Mouse (Mus musculus) stomach, postnatal 0 days (tissue): Measurements from ENCODE around the gene Cnfn. TPM values are rescaled to one million over a fixed set of nuclear protein-coding genes. Genes with fewer than 3 reads are reported as not detected.

Experiments
- ATAC-seq: fragments of 200-750 bp; cut with Nextera tagmentation; 2 replicates; pipeline ENCODE4 v1.8.0; 2017; ENCODE audit not compliant: low FRiP score, low TSS enrichment
- DNase-seq: peaks from one replicate; pipeline ENCODE4 v3.0.0-alpha.2; 2016; ENCODE audit warnings: low spot score
- H3K27ac ChIP-seq: fragments of 300-500 bp; sonication (generic); replicated peaks from 2 replicates; pipeline ENCODE4 v1.5.1; 2014; ENCODE audit warnings: mild to moderate bottlenecking, control low read depth
- H3K27me3 ChIP-seq: fragments of 300-500 bp; sonication (generic); 2 replicates; pipeline ENCODE4 v1.6.1; 2014; ENCODE audit warnings: low read length; ENCODE audit not compliant: control insufficient read depth, insufficient read depth
- H3K36me3 ChIP-seq: fragments of 300-500 bp; sonication (generic); 2 replicates; pipeline ENCODE4 v1.6.1; 2014; ENCODE audit warnings: low read length, mixed read lengths; ENCODE audit not compliant: control insufficient read depth, insufficient read depth
- H3K4me1 ChIP-seq: fragments of 300-500 bp; sonication (generic); replicated peaks from 2 replicates; pipeline ENCODE4 v1.6.1; 2014; ENCODE audit warnings: antibody characterized with exemption; ENCODE audit not compliant: control insufficient read depth, insufficient read depth
- H3K4me2 ChIP-seq: fragments of 300-500 bp; sonication (generic); replicated peaks from 2 replicates; pipeline ENCODE4 v1.6.1; 2014; ENCODE audit warnings: low read depth, mild to moderate bottlenecking, control low read depth, moderate library complexity
- H3K4me3 ChIP-seq: fragments of 300-500 bp; sonication (generic); 2 replicates; pipeline ENCODE4 v1.5.1; 2014; ENCODE audit warnings: low read depth, low read length, control low read depth
- H3K9ac ChIP-seq: fragments of 300-500 bp; sonication (generic); 2 replicates; pipeline ENCODE4 v1.6.1; 2014; ENCODE audit warnings: mild to moderate bottlenecking, low read length, control low read depth, mixed read lengths
- H3K9me3 ChIP-seq: fragments of 300-500 bp; sonication (generic); 2 replicates; pipeline ENCODE4 v1.6.1; 2016; ENCODE audit warnings: low read length; ENCODE audit not compliant: control insufficient read depth
- CTCF ChIP-seq: IDR thresholded peaks from 2 replicates; pipeline ENCODE4 v1.5.1; 2016; ENCODE audit warnings: antibody characterized with exemption, low read depth, mild to moderate bottlenecking, moderate library complexity
- EP300 ChIP-seq: optimal IDR thresholded peaks from 2 replicates; pipeline ENCODE3; 2016; ENCODE audit warnings: antibody characterized with exemption
- WGBS: fragments of 180-500 bp; shearing (Covaris S2); extraction: QIAGEN DNeasy Blood & Tissue Kit; methylation state at CpG from one replicate; pipeline ENCODE4 v1.1.7; 2014; 5-methylcytosine and 5-hydroxymethylcytosine counted together
- polyA plus RNA-seq: library from polyadenylated mRNA; unstranded; fragments of >200 nt; fragmentation: Nextera tagmentation; extraction: Ambion mirVana; gene quantifications from 2 replicates; pipeline ENCODE4 v1.2.1, GENCODE M21; 2015

Gene Cnfn
- polyA plus RNA-seq: 4,615 and 4,883 TPM in 2 replicates

DNA sequence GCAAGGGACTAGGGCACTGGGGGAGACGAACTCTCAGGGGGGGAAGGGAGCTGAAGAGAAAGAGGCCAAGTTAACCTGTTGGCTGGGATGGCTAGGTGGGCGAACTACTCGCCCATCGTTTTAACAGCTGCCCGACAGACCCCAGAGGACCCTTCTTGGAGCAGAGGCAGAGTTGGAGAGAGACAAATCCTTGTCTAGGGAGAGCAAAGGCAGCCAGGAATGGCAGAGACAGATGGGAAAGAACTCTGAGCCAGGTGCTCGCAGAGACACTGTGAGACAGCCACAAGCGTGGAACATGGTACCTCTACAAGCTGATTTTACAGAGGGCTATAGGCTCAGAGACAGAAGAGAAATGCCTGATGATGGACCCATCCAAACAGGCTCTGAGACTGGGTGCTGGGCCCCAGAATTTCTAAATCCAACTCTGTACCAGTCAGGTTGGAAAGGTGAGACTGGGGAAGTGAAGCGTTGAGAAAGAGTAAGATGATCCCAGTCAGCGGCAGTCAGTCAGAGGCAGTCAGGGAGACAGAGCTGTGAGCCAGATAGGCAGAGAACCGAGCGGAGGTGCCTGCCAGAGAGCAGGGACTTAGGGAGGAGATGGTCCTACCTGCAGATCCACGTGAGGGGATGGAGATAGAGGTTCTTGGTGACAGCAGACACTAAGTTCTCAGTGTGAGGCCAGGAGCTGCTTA lies at the start of gene Cnfn:
Cnfn (minus strand) TSS at position 667 of the 692 bp plus-strand sequence.
- Histone ChIP-seq H3K27ac (peak within 1 kb of the TSS; percentile 61), H3K4me3 (0 out of 2 replicates have a peak within 1 kb of the TSS, but pooled peaks have one; percentile 13), H3K4me1 (no peaks in the 10 kb centered on the region), H3K9ac (peak within 1 kb of the TSS; percentile 23; the same call in 1 of the 2 replicates), H3K9me3 (no peaks in the 10 kb centered on the region), H3K27me3 (peaks cover 8% of the 10 kb centered on the region; the same call in 1 of the 2 replicates), H3K4me2 (no peak within 1 kb of the TSS), H3K36me3 (no peaks in the 10 kb centered on the region)
- WGBS: 55% methylated on average over 12 of the region's 12 CpGs
- no peak for DNase-seq
- TF ChIP-seq CTCF: no peak
- no peak for TF ChIP-seq EP300
- ATAC-seq: no peak

DNA sequence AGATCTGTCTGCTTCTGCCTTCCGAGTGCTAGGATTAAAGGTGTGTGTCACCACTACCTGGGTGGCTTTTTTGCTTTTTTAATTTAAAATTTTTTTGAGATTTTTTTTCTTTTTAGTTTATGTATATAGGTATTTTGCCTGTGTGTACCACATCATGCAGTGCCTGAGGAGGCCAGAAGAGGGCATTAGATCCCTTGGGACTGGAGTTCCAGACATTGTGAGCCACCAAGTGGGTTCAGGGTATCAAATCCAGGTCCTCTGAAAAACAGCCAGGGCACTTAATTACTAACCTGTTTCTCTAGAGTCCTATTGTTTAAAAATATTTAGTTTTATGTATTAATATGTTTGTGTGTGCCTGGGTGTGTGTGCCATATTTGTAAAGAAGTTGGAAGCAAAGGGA lies 48.1 kb upstream of the Cnfn start:
- no peaks in the 10 kb centered on the region for H3K9me3 ChIP-seq
- peak; percentile 64 for TF ChIP-seq CTCF
- TF ChIP-seq EP300: no peak
- no peaks in the 10 kb centered on the region for H3K27me3 ChIP-seq
- DNase-seq (no peak), ATAC-seq (no peak)
- no peak overlapping the region for H3K4me2 ChIP-seq
- H3K4me1 ChIP-seq: no peaks in the 10 kb centered on the region
- no peak overlapping the region for H3K9ac ChIP-seq
- no peak overlapping the region for H3K27ac ChIP-seq
- H3K36me3 ChIP-seq: no peaks in the 10 kb centered on the region
- WGBS: 75% methylated on average over 1 of the region's 1 CpGs
- no peak overlapping the region for H3K4me3 ChIP-seq

DNA sequence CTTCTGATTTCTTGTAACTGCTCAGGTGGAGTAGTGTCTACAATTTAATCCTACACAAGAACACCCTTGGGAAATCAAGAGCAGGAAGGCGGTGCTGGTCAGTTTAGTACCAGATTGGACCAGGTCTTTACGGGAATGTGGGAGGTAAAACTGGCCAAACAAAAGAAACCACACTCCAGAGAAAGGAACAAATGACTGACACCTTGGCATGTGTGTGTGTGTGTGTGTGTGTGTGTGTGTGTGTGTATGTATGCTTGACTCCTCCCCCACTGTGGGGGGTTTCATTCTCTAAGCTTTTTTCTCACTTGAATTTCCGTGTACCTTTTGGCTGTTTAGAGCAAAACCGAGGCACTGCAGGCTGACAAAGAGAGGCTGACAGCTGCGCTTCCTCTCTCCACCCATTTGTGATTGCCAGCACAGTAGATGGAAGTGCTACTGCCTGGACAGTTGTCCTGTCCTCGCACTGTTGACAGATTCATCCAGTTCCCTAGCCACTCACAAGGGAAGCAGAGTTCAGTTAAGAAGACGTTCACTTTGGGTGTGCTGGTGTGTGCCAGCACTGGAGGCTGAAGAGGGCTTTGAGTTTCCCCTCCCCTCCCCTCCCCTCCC lies 43.4 kb upstream of the Cnfn start, which contains the start of gene Cxcl17:
Cxcl17 (minus strand) TSS at position 54 of the 609 bp plus-strand sequence.
- Histone ChIP-seq H3K4me1 (no peaks in the 10 kb centered on the region), H3K36me3 (no peaks in the 10 kb centered on the region), H3K9me3 (no peaks in the 10 kb centered on the region), H3K27me3 (no peaks in the 10 kb centered on the region), H3K27ac (peak within 1 kb of the TSS; percentile 63), H3K4me3 (no peak within 1 kb of the TSS), H3K4me2 (no peak within 1 kb of the TSS), H3K9ac (no peak within 1 kb of the TSS)
- 49% methylated on average over 7 of the region's 7 CpGs for WGBS
- ATAC-seq (0 out of 2 replicates have a peak, but pooled peaks have one; percentile 15), DNase-seq (no peak)
- TF ChIP-seq EP300 (no peak), CTCF (no peak)

DNA sequence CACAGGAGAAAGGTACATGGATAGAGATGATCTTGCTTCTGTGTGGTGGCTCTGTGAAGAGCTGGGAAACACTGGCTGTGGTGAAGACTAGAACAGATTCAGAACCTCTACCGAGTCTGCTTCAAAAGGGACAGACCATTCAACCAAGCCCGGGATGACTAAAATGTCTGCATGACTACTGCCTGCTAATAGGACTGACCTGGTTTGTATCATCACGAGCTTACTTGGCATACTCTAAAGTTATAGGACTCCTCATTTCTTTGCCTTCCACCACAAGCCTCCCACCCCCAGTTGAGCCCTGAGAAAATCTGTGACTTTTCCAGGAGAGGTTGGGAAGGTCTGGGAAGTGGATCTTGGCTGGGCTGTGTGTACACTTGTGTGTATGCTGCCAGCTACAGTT lies 42.3 kb upstream of the Cnfn start:
- TF ChIP-seq EP300 (no peak), CTCF (no peak)
- no peak for DNase-seq
- H3K27me3 ChIP-seq: no peaks in the 10 kb centered on the region
- H3K36me3 ChIP-seq: no peaks in the 10 kb centered on the region
- H3K9ac ChIP-seq: no peak overlapping the region
- H3K4me2 ChIP-seq: no peak overlapping the region
- no peaks in the 10 kb centered on the region for H3K9me3 ChIP-seq
- WGBS: 75% methylated on average over 3 of the region's 3 CpGs
- no peak overlapping the region for H3K4me3 ChIP-seq
- no peaks in the 10 kb centered on the region for H3K4me1 ChIP-seq
- ATAC-seq: no peak
- H3K27ac ChIP-seq: peak overlapping the region; percentile 63

DNA sequence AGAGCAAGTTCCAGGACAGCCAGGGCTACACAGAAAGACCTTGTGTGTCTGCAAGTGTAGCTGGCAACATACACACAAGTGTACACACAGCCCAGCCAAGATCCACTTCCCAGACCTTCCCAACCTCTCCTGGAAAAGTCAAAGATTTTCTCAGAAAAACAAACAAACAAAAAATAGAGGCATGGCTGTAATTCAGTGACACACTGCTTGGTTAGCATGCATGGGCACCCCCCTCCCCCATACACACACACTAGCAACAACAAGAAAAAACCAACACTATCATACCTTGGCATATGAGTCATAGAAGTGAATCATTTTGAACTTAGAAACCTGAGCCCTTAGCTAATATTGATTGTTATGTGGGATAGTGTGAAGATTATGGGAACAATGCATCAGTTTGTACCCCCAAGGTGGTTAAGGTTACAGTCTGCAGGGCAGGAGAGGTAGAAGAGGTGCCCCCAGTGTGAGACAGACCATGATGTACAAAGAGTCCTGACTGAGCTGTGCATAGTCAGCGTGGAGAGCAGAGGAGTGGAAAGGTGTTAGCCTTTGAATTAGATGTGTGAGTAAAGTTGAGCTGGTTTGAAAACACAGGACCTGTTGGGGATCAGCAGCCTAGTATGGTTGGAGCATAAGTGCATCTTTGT lies 41.6 kb upstream of the Cnfn start:
- Histone ChIP-seq H3K4me2 (no peak overlapping the region), H3K9me3 (no peaks in the 10 kb centered on the region), H3K27ac (peak overlapping the region; percentile 63), H3K4me3 (no peak overlapping the region), H3K27me3 (no peaks in the 10 kb centered on the region), H3K36me3 (no peaks in the 10 kb centered on the region), H3K4me1 (no peaks in the 10 kb centered on the region), H3K9ac (no peak overlapping the region)
- peak; percentile 93 for ATAC-seq
- 59% methylated on average over 1 of the region's 1 CpGs for WGBS
- TF ChIP-seq EP300: no peak
- TF ChIP-seq CTCF: no peak
- peak; percentile 68 for DNase-seq
